Mouse (Mus musculus) cerebellum, postnatal 14 days (tissue): ENCODE measurements at regions not wholly inside any gene's neighbourhood (a gene's known extent, or its start where the extent isn't known, plus 50 kb on each side); places are given as distances from the start of the nearest gene placed in this dataset.

Source experiments
- DNase-seq, 2 experiments: peaks; one replicate each; pipeline ENCODE4 v3.0.0; 2021; ENCODE audit warnings: mixed read lengths in 2 of 2

- no peak for DNase-seq
Measured at GRCm38 (mm10) chr3:147283724-147284123, 431.6 kb downstream of the Ttll7 start.

- no peak for DNase-seq
Measured at GRCm38 (mm10) chr3:147284357-147284756, 432.2 kb downstream of the Ttll7 start.

GRCm38 (mm10) chr3:147285496-147285895 lies 433.3 kb downstream of the Ttll7 start:
- no peak for DNase-seq

DNA sequence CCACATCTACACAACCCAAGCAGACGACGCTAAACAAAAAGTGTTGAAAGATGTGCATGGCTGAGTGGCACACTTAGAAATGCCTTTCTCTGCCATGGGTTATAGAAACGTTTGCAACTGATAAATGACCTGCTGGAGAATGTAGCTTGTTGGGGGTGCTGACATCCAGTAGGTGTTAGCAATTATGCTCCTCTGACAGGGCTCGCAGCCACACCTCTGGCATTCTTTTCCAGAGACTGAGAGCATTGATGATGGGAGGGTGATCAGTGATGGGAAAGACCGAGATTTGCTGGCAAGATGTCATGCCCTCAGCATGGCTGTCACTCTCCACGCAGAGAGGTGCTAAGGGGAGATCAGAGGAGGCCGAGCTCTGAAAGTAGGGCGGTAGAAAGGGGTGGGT lies 435.3 kb downstream of the Ttll7 start:
- DNase-seq, result no peak

DNA sequence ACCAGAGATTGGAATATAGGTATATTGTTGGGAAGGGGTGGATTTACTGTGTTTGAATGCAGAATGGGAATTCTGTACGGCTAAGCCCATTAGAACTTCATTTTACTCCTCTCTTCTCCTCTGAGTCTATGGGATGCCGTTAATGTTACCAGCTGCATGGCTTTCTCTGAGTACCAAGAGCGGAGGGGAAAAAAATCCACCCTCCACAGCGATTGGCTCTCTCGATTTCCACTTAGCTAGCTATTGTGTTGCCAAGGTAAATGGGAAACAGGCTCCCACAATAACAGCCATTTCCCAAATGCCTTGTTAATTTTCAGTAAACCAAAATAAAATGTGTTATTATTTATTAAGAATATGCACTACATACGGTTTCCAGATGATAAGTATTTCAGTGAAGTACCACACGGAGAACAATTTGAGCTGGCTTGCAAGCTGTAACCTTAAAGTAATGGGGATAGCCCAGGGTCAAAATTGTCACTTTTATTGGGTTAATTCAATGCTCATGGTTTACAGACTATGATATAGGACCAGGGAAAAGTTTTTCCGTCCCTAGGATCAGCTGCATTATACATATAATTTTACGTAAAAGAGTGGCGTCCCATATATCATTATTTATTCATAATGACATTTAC lies 439.6 kb downstream of the Ttll7 start:
- no peak for DNase-seq

GRCm38 (mm10) chr3:147298065-147298464 lies 445.9 kb downstream of the Ttll7 start:
- DNase-seq, result no peak

- no peak for DNase-seq
Measured at GRCm38 (mm10) chr3:147325522-147325921, 473.4 kb downstream of the Ttll7 start.

DNA sequence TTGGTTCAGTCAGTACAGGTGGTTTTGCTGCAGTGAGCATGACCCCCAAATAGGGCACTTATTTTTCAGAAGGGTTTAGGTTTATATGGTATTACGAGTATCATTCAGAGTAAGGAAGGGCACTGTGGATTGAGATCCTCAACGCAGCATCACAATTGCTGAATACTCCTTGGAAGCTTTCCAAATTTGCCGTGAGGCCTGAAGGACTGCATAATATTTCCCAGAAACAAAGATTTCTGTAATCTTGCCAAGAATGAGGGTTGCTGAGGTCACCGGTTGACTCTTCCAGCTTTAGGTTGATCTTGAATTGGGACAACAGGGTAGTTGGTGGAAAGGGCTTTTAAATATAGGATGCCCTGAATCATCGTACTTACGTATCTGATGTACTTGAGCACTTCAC lies 482.1 kb downstream of the Ttll7 start:
- DNase-seq, result no peak

DNA sequence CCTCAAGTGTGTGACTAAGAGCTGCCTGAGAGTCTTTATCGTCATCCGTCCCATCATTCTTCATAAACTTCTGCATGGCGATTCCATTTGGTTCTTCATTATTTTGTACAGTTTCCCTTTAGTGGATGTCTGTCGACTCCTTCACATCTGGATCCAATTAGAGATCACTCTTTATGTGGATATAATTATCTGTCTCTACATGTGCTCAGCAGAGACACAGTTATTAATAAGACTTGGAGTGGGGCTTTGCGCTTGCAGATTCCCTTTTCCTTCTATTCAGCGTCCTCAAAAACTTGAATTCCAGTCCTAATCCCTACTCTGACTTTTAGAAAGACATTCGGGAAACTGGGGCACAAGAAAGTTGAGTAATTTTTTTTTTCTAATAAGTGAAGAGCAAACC lies 483.1 kb downstream of the Ttll7 start:
- DNase-seq, result no peak

GRCm38 (mm10) chr3:147339427-147339826 lies 487.3 kb downstream of the Ttll7 start:
- DNase-seq, result no peak

- no peak for DNase-seq
Measured at GRCm38 (mm10) chr3:147347278-147348039, 495.3 kb downstream of the Ttll7 start.

DNA sequence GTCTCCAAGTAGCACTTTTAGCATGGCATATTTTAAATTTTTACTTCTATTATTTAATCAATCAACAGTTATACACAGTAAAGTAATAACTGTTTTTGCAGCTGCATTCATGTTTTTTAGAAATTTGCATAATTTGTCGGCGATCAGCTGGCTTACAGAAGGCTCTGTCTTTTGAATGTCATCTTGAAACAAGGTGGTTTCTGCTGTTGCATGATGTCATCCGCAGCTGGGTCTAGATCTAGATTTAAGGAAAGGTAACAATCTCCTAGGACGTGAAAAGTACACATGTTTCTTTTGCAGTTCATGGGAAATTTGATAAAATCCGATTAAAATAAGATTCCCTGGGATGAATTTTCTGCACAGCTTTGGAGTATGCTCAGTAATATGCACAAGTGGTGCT lies 534.9 kb downstream of the Ttll7 start:
- DNase-seq, result no peak

DNA sequence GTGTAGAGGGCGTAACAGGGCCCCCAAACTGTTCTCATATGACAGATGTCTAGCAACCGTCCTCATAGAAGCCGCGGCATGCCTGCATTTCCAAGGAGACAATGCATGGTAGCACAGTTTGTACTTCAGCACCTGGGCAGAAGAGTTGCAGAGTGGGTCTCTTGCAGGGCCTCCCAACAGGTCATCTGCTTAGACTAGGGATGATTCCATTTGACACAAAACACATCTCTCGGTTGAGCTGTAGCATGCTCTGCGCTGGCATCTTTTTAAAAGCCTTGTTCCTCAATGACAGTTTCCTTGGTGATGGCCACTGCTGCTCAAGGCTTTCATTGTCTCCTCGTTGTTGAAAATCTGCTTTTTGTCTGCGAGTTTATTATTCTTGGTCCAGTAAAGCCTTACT lies 546.1 kb downstream of the Ttll7 start:
- no peak for DNase-seq

DNA sequence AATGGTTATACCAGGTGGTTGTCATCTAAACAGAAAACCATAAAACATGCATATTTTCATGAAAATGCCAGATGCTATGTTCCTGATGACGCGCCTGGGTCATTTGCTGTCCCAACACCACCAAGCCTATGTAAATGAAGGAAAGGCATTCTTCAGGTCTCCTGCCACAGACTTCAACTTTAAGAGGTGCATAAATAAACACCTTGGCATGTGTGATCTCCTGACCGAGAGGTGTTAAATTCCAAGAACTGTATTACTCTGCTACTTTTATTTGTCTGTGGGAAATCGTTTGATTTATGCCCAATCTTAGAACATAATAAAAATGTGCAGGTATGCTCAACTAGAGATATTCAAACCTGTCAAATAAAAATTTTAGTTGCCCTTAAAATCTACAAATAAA lies 560.1 kb downstream of the Ttll7 start:
- DNase-seq, result no peak

GRCm38 (mm10) chr3:147416926-147417325 lies 564.8 kb downstream of the Ttll7 start:
- no peak for DNase-seq

- no peak for DNase-seq
Measured at GRCm38 (mm10) chr3:147419129-147419528, 567.0 kb downstream of the Ttll7 start.

GRCm38 (mm10) chr3:147422196-147422595 lies 570.0 kb downstream of the Ttll7 start:
- no peak for DNase-seq

- DNase-seq, result peak; percentile 28 to 53
Measured at GRCm38 (mm10) chr3:147423895-147424575, 571.9 kb downstream of the Ttll7 start.

DNA sequence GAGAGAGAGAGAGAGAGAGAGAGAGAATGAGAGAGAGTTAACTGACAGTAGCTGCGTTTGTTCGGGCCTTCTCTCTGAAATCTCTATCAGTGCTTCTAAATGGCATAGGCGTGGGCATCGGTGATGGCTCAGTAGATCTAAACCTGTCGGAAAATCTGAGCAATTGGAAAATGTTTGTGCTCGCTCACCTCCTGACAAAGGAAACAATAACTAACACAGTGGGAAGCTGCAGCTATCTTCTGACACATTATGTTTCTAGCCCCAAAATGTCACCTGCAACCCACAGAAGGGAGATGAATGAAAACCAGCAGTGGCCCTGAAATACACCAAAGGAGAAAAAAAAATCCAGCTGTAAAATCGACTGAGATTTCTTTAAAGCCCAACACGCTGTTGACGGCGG lies 576.7 kb downstream of the Ttll7 start:
- no peak for DNase-seq

DNA sequence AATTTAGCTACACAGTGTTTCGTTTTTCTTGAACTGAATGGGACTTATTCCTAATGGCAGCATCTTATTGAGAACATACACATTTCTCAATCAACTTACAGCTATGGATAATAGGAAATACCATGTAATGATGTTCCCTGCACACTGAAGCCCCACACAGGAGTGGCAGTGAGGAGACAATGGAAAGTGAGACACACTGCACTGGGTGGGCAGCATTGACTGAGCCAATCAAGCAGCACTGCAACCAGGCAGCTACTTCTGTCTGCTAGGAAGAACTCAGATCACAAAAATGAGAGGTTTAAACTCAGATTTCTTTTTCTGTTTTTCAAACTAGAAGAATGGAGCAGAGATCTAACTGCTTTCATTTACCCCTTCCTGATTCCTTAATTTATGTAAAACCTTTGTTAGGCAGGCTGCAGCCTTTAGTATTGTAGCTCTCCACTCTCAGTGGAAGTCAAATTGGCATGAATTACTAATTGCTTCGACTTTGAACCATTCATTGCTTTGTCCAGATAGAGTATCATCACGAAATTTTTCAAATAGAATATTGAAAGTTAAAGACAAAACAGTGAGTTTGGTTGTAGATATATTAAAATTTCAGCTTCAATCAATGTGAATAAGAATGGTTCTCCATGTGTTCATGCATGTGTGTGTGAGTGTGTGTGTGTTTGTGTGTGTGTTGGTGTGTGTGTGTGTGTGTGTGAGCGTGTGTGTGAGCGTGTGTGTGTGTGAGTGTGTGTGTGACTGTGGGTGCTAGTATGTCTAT lies 590.9 kb downstream of the Ttll7 start:
- DNase-seq, result no peak

DNA sequence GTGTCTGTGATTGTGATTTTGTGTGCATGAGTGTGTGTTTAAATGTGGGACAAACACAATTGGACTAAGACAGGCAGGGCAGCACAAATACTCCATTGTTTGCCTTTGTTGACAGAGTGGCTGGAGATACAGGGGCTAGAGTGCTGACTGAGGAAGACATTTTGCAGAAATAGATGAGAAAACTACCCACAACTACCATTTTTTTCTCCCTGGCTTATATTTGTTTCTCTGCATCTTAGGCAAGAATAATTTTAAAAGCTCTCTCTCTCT lies 591.5 kb downstream of the Ttll7 start:
- DNase-seq, result no peak

- no peak for DNase-seq
Measured at GRCm38 (mm10) chr3:147444005-147444763, 592.0 kb downstream of the Ttll7 start.
